In genomic region chr1:182115651-182116408, GRCm38 (mm10) we compare ENCODE assay signal across 9 mouse cellular contexts. TPM values are rescaled to one million over a fixed set of nuclear protein-coding genes. Genes with fewer than 3 reads are reported as not detected.
DNase-seq lines count a peak whose midpoint lies in the region; ATAC-seq and TF ChIP-seq lines count a peak whose summit lies in the region.
"Had no signal": no experiment of that assay in that cellular context is flagged by ENCODE, and none has a peak within 500 bp of the region (broad histone marks: within the 10 kb centered on the region; RNA-seq: fewer than 3 reads in every experiment).

No protein-coding gene starts in this region.

- H3K27me3 ChIP-seq in hindbrain, embryonic 16.5 days (replicated peaks; ENCODE audit: control insufficient read depth, insufficient read depth, low read length): no peaks in the 10 kb centered on the region
- H3K27me3 ChIP-seq in thymus, adult 2 months (ENCODE audit: control insufficient read depth, insufficient read depth, low read length): no peaks in the 10 kb centered on the region

- peaks cover 10% of the 10 kb centered on the region for H3K4me1 ChIP-seq in hindbrain, embryonic 16.5 days (ENCODE audit: control insufficient read depth, insufficient read depth, low read depth, low read length)
- H3K4me1 ChIP-seq in lung, adult 2 months (ENCODE audit: control insufficient read depth, insufficient read depth, low read length): peaks cover 2% of the 10 kb centered on the region; the same call in 1 of the 2 replicates
- peaks cover 6% of the 10 kb centered on the region; the same call in 1 of the 2 replicates for H3K4me1 ChIP-seq in thymus, adult 2 months (replicated peaks; ENCODE audit: control insufficient read depth, insufficient read depth, low read length)

- H3K27ac ChIP-seq in hindbrain, embryonic 16.5 days (ENCODE audit: low read depth, low read length): no peak overlapping the region
- H3K27ac ChIP-seq in thymus, adult 2 months (ENCODE audit: control insufficient read depth, insufficient read depth, low read length): no peak overlapping the region

- 44% methylated on average over 7 of the region's 7 CpGs for WGBS in hindbrain, embryonic 16.5 days
- WGBS in lung, adult 2 months: 25% methylated on average over 7 of the region's 7 CpGs
- WGBS in thymus, adult 2 months: 62% methylated on average over 7 of the region's 7 CpGs

- no peak overlapping the region for H3K4me3 ChIP-seq in hindbrain, embryonic 16.5 days (ENCODE audit: low read length)
- no peak overlapping the region for H3K4me3 ChIP-seq in lung, adult 2 months (replicated peaks; ENCODE audit: extremely low read depth, low read depth, low read length)
- H3K4me3 ChIP-seq in thymus, adult 2 months (ENCODE audit: control insufficient read depth, insufficient read depth, low read length): no peak overlapping the region

- no peak overlapping the region for H3K4me2 ChIP-seq in hindbrain, embryonic 16.5 days (ENCODE audit: low read length)

- DNase-seq in layer of hippocampus, adult 11-12 months (ENCODE audit: low spot score): peak; percentile 30
- DNase-seq in layer of hippocampus, adult 8-10 months (ENCODE audit: low spot score in 2 of 2): no peak
- peak; percentile 79 for DNase-seq in ES-CJ7 (ENCODE audit: low read depth, low spot score)
- peak; percentile 30 for DNase-seq in cerebellum, adult 11 months
- peak; percentile 61 for DNase-seq in lung, adult 2 months
- DNase-seq in thymus, adult 2 months: no peak

- no peaks in the 10 kb centered on the region for H3K36me3 ChIP-seq in hindbrain, embryonic 16.5 days (ENCODE audit: control insufficient read depth, insufficient read depth, low read length)
- H3K36me3 ChIP-seq in thymus, adult 2 months (ENCODE audit: control insufficient read depth, insufficient read depth, low read length): no peaks in the 10 kb centered on the region

- TF ChIP-seq CTCF in lung, adult 2 months (IDR thresholded peaks at IDR 0.05; ENCODE audit: insufficient read depth, low read length): peak; percentile 63
- no peak for TF ChIP-seq CTCF in thymus, adult 2 months (IDR thresholded peaks at IDR 0.05; ENCODE audit: borderline replicate concordance, control insufficient read depth, extremely low read depth, insufficient read depth, low read length, poor library complexity)

- H3K9ac ChIP-seq in hindbrain, embryonic 16.5 days (ENCODE audit: low read depth, low read length): no peak overlapping the region

- no peaks in the 10 kb centered on the region for H3K9me3 ChIP-seq in hindbrain, embryonic 16.5 days (ENCODE audit: control insufficient read depth, low read length)

- TF ChIP-seq POLR2A in lung, adult 2 months (IDR thresholded peaks at IDR 0.05; ENCODE audit: borderline replicate concordance, extremely low read depth, low read depth, low read length): no peak
- TF ChIP-seq POLR2A in thymus, adult 2 months (IDR thresholded peaks at IDR 0.05; ENCODE audit: control insufficient read depth, extremely low read depth, insufficient read depth, low read length, poor library complexity): no peak

- peak; percentile 68 for ATAC-seq in hindbrain, embryonic 16.5 days
- no peak for ATAC-seq in inflammation-experienced regulatory T-cells, adult 6 months

RNA-seq across cellular contexts. Expression of gene Srp9, which starts 8.7 kb away (rescaled TPM):
- 10 to 100 TPM; 59.2 to 68.1 (median 65.4) TPM for total RNA-seq in layer of hippocampus, adult 8-10 months (2022)
- 125 and 134 TPM in 2 replicates for polyA plus RNA-seq in hindbrain, embryonic 16.5 days (2015; fragmentation: Nextera tagmentation; extraction: Ambion mirVana)
- polyA plus RNA-seq in lung, adult 2 months (2012; rRNA removed): 26.8 and 33.9 TPM in 2 replicates
- 44.6 and 53.6 TPM in 2 replicates for polyA plus RNA-seq in thymus, adult 2 months (2012; rRNA removed)
- 100 to 1,000 TPM; 141 to 184 (median 147) TPM for polyA plus RNA-seq in inflammation-experienced regulatory T-cells, adult 6 months (2017; shearing (Covaris generic))

RNA-seq across cellular contexts. Expression of gene Vmn1r1, which starts 48.5 kb away (rescaled TPM):
- total RNA-seq in layer of hippocampus, adult 8-10 months (2022): not detected
- polyA plus RNA-seq in hindbrain, embryonic 16.5 days (2015; fragmentation: Nextera tagmentation; extraction: Ambion mirVana): not detected in 2 replicates
- not detected in 2 replicates for polyA plus RNA-seq in lung, adult 2 months (2012; rRNA removed)
- polyA plus RNA-seq in thymus, adult 2 months (2012; rRNA removed): not detected in 2 replicates
- polyA plus RNA-seq in inflammation-experienced regulatory T-cells, adult 6 months (2017; shearing (Covaris generic)): not detected
- total RNA-seq: layer of hippocampus, postnatal 25 days had no signal

Comparison
In these comparisons a context has a peak if more than half of its experiments do, and no peak if none do; other contexts are left out.
1. DNase-seq: peak in layer of hippocampus, adult 11-12 months (single experiment), ES-CJ7 (single experiment), cerebellum, adult 11 months (single experiment) and lung, adult 2 months (single experiment); none in layer of hippocampus, adult 8-10 months (0 of 2) and thymus, adult 2 months (single experiment).